Mouse (Mus musculus) heart, adult 11 months (tissue): ENCODE results near the gene Maea.

Experiments used
- DNase-seq: peaks from one replicate; pipeline ENCODE4 v3.0.0; 2022

Maea gene

GRCm38 (mm10) chr5:33358467-33358866 is 23.2 kb downstream of the Maea start:
- DNase-seq, result peak; percentile 97

DNA sequence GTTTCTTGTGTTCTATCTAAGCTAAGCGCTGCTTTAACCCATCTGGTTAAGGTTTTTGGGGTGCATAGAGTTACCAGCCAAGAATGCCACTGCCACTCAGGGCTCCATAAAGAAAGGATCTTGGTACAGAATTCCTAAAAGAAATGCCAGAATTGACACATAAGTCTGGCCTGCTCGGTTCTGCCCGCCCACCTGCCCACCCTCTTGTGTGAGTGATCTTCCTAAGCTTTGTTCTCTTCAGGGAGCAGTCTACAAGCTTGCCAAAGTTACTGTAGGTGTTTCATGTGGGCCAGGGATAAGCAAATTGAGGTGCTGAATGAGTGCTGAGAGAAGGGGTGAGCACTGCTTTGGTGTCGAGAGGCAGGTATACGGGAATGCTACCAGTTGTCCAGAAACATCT is 28.0 kb downstream of the Maea start:
- no peak for DNase-seq

GRCm38 (mm10) chr5:33368651-33369050 is 33.3 kb downstream of the Maea start:
- DNase-seq, result no peak

DNA sequence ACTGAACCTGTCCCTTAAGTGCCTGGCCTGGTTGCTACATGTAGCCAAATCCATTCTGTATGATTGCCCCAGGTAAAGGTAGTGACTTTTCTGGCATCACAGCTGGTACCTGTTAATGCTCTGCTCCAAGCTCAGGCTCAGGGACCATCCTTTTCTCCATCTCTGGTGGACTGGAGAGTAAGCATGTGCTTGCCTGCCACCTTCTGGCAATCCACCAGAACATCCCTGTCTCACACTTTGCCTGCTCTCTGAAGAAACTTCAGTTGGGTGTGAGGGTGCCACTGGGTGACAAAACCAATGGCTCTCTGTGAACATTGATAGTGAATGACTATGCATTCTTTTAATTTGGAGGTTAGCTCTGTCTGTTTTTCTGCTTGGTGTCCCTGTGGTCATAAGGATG is 35.8 kb downstream of the Maea start:
- no peak for DNase-seq

- DNase-seq, result no peak
These were observed 36.4 kb downstream of the Maea start for GRCm38 (mm10) chr5:33371668-33372067.

DNA sequence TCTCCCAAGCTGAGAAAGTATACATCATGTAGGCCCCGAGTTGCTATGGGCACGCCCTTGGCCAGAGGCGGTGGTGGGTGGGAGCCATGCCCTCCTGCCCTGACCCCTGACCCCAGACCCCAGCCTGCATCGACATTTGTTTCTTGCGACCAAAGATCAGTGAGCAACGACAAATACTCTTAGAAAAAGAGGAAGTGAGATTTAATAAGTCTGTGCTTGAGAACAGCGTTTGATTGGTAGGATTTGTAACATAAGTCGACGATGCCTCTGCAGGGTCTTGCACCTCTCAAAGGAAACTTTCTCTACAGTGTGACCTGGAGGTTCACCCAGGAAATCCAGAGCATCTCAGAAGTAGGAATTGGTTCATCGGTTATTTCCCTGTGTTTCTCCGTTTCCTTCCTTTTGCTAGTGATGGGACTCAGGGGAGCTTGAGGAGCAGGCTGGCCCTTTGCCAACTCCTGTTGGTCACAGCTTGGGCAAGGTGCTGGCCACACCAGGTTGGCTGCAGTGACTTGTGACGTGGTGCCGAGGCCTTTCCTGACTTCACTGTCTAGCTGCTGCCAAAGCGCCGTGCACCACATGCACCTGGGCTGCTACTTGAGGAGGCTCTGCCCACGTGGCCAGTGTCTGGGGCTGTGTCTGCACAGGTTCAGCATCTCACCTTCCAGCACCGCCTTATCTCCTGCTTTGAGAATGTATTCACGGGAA is 37.2 kb downstream of the Maea start:
- no peak for DNase-seq

DNA sequence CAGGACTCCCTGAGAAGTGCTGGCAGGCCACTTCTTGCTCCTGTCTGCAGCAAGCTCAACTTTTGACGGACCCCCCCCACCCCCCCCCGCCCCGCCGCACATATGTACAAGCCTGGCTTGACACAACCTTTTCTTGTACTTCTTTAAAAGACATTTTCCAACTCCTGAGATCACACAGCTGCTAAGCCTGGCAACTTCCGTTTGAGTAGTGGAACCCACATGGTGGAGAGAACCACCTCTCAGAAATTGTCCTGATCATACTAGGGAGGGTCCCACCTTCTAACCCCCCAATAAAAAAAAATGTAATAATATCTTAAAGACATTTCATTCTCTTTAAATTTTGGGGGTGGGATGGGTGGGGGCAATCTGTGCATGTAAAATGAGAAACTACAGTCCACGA is 41.9 kb downstream of the Maea start:
- no peak for DNase-seq

DNA sequence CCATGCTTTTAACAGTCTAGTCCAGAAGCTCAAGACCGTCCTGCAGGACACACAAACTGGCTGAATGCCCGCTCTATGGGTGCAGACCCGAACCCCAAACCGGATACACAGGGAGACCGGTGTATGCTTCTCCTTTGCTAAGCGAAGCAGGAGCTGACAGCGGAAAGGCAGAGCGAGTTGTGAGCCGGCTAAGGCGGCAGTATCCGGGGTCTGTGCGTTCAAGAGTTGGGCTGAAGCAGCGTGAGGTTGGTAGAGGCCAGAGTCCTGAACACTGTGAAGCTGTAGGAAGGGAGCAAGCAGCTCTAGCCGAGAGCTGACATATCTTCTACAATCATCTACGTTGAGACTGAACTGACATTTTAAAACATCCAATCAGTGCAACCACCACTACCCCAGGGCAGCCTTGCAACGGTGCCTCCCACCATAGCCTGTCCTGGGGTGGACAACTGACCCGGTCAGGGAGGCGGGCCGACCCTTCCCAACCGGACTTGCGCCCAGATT is 42.5 kb downstream of the Maea start:
- no peak for DNase-seq

DNA sequence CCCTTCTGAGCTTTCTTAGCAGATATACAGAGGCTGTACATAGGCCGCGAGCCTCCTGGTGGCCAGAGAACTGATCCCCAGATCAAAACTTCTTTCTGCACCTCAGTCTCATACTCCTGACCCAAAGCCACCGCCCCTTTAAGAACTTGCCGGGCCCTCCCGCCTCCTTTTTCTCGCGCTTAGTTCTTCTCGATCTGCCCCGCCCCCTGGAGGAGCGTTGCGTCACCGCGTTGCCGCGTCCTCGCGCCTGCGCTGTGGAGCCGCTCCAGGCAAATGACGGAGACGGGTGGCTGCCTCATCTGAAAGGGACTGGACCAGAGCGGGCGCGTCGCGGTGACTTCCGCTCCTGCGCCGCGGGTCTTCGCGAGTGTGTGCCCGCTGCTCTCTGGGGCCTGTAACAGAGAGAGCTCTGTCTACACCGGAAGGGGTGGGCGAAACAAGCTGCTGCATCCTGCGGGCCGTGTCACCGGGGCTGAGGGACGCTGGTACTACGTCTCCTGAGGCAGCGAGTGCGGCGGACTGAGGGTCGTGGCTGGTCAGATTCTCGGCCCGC is 43.1 kb downstream of the Maea start, which contains the start of gene Uvssa:
Gene Uvssa (plus strand): TSS at position 248 of the 553 bp plus-strand sequence.
- DNase-seq, result peak; percentile 100

GRCm38 (mm10) chr5:33387550-33387949 is 52.2 kb downstream of the Maea start:
- no peak for DNase-seq

DNA sequence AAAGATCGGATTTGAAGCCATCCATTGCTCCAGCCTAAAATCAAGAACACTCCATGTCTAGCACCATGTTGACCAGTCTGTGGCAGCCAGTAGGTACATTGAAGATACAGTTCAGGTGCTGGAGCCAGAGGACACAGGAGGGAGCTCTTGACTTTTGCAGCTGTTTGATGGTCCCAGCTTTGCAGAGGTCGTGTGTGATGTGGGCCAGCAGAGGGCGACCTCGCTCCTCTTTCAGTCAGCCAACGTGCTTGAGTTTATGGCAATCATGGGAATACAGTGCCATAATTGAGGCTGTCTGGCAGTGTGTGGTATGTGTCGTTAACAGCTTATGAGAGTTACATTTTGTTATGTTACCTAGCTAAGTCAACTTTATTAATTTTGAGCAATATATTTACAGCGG is 58.5 kb downstream of the Maea start:
- peak; percentile 93 for DNase-seq

DNA sequence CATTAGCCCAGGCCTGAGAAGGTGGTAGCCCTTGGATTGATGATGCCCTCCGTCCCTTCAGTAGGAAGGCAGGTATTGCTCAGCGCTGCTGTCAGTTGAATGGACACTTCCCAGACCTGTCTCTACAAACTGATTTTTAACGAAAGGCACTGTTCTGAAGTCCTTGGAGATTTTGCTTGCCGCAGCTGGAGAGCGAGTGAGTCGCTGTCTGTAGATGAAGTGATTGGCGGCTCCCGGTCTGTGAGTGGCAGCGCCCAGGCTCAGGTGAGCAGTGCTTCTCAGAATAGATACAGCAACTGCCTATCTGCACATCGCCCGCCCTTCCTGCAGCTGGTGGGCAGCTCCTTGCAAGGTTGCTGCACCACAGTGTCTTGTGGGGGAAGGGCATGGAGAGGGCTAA is 60.4 kb downstream of the Maea start:
- DNase-seq, result no peak

- DNase-seq, result no peak
These were observed 61.5 kb downstream of the Maea start for GRCm38 (mm10) chr5:33396828-33397227.

DNA sequence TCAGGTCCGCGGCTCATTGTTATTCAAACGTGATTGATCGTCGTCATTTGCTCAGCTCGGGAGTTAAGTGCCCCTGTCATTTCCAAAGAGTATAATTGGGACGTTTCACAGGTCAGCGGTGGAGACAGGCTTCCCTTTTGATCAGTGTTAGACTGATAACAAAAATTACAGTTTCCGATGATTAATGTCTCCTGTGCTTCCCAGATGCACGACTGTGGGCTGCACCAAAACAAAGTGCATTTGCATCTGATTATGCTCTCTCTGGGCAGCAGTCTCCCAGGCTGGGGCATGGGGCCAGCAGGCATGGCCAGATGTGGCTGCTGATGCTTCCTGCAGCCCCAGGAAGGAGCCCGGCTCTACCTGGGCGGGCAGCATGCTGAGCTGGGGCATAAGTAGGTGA is 65.5 kb downstream of the Maea start:
- no peak for DNase-seq

GRCm38 (mm10) chr5:33420313-33420712 is 85.0 kb downstream of the Maea start:
- DNase-seq, result no peak
